In genomic region chr1:40776763-40777162, GRCm38 (mm10) we compare ENCODE assay signal across 20 mouse cellular contexts. TPM values are rescaled to one million over a fixed set of nuclear protein-coding genes. Genes with fewer than 3 reads are reported as not detected.
"Had no signal": no experiment of that assay in that cellular context is flagged by ENCODE, and none has a peak within 500 bp of the region (broad histone marks: within the 10 kb centered on the region; RNA-seq: fewer than 3 reads in every experiment).

No protein-coding gene starts in this region.

- H3K9ac ChIP-seq: lung, embryonic 14.5 days; midbrain, embryonic 12.5 days; neural tube, embryonic 13.5 days; neural tube, embryonic 15.5 days; stomach, embryonic 15.5 days had no signal

- H3K27me3 ChIP-seq: midbrain, embryonic 12.5 days; neural tube, embryonic 13.5 days; neural tube, embryonic 15.5 days; stomach, embryonic 15.5 days had no signal

- ATAC-seq: midbrain, embryonic 16.5 days had no signal

- H3K27ac ChIP-seq: midbrain, embryonic 10.5 days; midbrain, embryonic 12.5 days; neural tube, embryonic 13.5 days; neural tube, embryonic 15.5 days; stomach, embryonic 15.5 days; stomach, postnatal 0 days had no signal

- H3K4me2 ChIP-seq: lung, embryonic 14.5 days; midbrain, embryonic 12.5 days; neural tube, embryonic 13.5 days; neural tube, embryonic 15.5 days; stomach, embryonic 15.5 days had no signal

- DNase-seq: lung, adult 18-20 months; lung, embryonic 14.5 days; lung, postnatal 10 days; lung, postnatal 4 days; midbrain, embryonic 14.5 days; retina, postnatal 1 day; right cerebral cortex, adult 18-20 months; right cerebral cortex, postnatal 25 days; right cerebral cortex, postnatal 4 days; thymus, adult 18-20 months; thymus, postnatal 14 days; thymus, postnatal 36 days had no signal

- H3K4me1 ChIP-seq: midbrain, embryonic 10.5 days; midbrain, embryonic 12.5 days; neural tube, embryonic 13.5 days; neural tube, embryonic 15.5 days; stomach, embryonic 15.5 days had no signal

- H3K4me3 ChIP-seq: midbrain, embryonic 10.5 days; midbrain, embryonic 12.5 days; myocyte; neural tube, embryonic 13.5 days; neural tube, embryonic 15.5 days; stomach, embryonic 15.5 days had no signal

- H3K9me3 ChIP-seq: stomach, embryonic 15.5 days had no signal

RNA-seq across cellular contexts. Expression of gene Tmem182, which starts 28.6 kb away (rescaled TPM):
- polyA plus RNA-seq: midbrain, embryonic 10.5 days; midbrain, embryonic 12.5 days had no signal
